Mouse (Mus musculus): Measurements from ENCODE around the gene Cryba1.

The Cryba1 gene

GRCm38 (mm10) chr11:77719055-77719454 lies 6.0 kb downstream of the Cryba1 start:
- no peak for DNase-seq (ENCODE audit: low read depth)

GRCm38 (mm10) chr11:77713736-77714135 lies 11.3 kb downstream of the Cryba1 start:
- DNase-seq (ENCODE audit: low read depth) = no peak

GRCm38 (mm10) chr11:77709039-77709438 lies 16.0 kb downstream of the Cryba1 start:
- DNase-seq (ENCODE audit: low read depth) = no peak

GRCm38 (mm10) chr11:77705920-77706319 lies 19.2 kb downstream of the Cryba1 start:
- DNase-seq (ENCODE audit: low read depth) = no peak

GRCm38 (mm10) chr11:77697232-77697631 lies 27.9 kb downstream of the Cryba1 start:
- no peak for DNase-seq (ENCODE audit: low read depth)

GRCm38 (mm10) chr11:77693026-77693425 lies 32.1 kb downstream of the Cryba1 start:
- no peak for DNase-seq (ENCODE audit: low read depth)

GRCm38 (mm10) chr11:77687541-77688131 lies 37.4 kb downstream of the Cryba1 start:
- peak; percentile 71 for DNase-seq (ENCODE audit: low read depth)

GRCm38 (mm10) chr11:77686841-77687540 lies 38.1 kb downstream of the Cryba1 start:
- peak; percentile 76 for DNase-seq (ENCODE audit: low read depth)

GRCm38 (mm10) chr11:77686346-77686840 lies 38.7 kb downstream of the Cryba1 start:
- peak; percentile 63 for DNase-seq (ENCODE audit: low read depth)

- DNase-seq (ENCODE audit: low read depth) = peak; percentile 99
These were observed 39.5 kb downstream of the Cryba1 start, which contains the start of gene Nufip2 for GRCm38 (mm10) chr11:77685383-77686265. Gene Nufip2, plus strand, starts transcription at chr11:77686155.

- no peak for DNase-seq (ENCODE audit: low read depth)
These were observed 40.2 kb downstream of the Cryba1 start for GRCm38 (mm10) chr11:77684896-77685295.

- no peak for DNase-seq (ENCODE audit: low read depth)
These were observed 45.1 kb downstream of the Cryba1 start for GRCm38 (mm10) chr11:77680018-77680417.

GRCm38 (mm10) chr11:77673428-77673991 lies 51.6 kb downstream of the Cryba1 start:
- DNase-seq (ENCODE audit: low read depth) = no peak

- peak; percentile 60 for DNase-seq (ENCODE audit: low read depth)
These were observed 52.3 kb downstream of the Cryba1 start for GRCm38 (mm10) chr11:77672746-77673145.
